Mouse (Mus musculus): ENCODE data around the gene Mansc1. TPM values are rescaled to one million over a fixed set of nuclear protein-coding genes. Genes with fewer than 3 reads are reported as not detected.
A peak's percentile ranks its signal among the peaks of the same experiment; 100 is the strongest.

Gene Mansc1
- total RNA-seq, 2 experiments from 2014 or later = 3.4 to 4.1 TPM

DNA sequence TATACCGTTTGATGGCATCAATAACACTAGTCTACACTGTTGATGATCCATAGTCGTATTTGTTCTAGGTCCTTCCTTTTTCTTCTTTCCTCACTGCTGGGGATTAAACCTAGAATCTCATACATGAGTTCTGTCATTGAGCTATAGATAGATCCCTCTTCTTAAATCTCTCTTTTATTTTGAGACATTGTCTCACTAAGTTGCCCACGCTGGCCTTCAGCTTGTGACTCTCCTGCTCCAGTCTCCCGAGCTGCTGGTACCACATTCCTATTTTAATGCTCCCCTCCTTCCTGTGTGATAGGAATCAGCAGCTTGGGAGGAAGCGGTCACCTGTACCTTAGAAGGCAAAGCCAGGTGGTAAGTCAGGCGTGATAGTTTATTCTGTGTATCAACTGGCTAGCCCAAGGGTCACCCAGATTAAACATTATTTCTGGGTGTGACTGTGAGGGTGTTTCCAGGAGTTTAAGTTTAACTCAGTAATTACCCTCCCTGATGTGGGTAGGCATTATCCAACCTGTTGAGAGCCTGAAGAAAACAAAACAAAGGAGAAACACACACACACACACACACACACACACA, 34.5 kb downstream of the Mansc1 start:
- DNase-seq = no peak

DNA sequence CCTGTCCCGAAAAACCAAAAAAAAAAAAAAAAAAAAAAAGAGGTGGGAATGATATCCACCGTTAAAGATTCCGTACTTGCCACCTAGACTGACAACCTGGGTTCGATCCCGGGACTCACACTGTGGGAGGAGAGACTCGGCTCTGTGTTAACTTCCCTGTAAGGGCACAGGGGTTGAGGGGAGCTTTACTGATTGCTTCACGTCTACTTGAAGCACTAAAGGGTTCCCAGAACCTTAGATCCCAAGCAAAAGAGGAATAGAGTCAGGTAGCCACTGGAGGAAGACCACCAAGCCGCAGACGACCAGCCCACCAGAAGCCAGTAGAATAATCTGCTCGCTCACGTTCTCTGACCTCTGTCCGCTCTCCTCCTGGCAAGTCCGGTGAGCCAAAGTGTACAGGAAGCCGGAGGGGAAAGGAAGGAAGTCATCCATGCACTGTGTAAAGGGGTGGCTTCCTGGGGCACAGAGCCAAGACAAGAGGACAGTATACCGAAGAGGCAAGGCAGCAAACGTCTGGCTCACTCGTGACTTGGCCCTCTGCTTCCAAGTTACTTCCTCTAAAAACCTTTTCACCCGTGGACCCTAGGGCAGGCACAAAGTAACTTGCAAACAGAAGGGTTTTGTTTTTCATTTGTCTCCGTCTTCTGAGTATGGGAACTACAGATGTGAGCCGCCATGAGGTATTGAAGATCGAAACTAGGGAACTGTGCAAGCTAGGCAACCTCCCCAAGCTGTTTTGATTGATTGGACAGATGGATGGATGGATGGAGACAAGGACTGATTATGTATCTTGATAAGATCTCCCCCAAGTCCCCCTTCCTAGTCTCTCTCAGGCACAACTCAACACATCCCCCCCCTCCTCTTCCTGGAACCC, 37.5 kb downstream of the Mansc1 start:
- peak; percentile 72 to 89 for DNase-seq

DNA sequence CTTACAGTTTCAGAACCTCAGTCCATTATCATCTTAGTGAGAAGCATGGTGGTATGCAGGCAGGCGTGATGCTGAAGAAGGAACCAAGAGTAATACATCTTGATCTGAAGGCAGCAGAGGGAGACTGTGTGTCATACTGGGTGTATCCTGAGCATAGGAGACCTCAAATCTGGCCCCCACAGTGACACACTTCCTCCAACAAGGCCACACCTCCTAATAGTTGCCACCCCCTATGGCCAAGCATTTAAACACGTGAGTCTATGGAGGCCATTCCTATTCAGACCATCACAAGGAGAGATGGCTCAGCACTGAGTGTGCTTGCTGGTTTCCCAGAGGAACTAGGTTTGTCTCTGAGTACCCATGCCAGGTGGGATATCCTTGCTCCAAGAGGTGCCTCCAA, 40.7 kb downstream of the Mansc1 start:
- DNase-seq = no peak

DNA sequence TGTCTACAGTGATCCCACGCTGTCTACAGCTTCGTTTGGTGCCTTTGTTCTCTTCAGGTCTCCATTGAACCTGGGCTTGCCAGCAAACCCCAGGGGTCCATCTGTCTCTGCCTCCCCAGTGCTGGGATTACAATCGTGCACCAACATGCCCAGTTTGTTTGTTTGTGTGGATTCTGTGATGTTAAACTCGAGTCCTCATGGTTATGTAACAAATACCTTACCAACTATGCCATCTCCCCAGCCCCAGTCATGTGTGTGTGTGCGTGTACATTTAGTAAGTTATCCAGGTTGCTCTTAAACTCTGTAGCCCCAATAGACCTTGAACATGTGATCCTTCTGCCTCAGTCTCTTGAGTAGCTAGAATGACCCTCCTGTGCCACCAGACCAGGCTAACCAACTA, 46.0 kb downstream of the Mansc1 start:
- DNase-seq = no peak

DNA sequence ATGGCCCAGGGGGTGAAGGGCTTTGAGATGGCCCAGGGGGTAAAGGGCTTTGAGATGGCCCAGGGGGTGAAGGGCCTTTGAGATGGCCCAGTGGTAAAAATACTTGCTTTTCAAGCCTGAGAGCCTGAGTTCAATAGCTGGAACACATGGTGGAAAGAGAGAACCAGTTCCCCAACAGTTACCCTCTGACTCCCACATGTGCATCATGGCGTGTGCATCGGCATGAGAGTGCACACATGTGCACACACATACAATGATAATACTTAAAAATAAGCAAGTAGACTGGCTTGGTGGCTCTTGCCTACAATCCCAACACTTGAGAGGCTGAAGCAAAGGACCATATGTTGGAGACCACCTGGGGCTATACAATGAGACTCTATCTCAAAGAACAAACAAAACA, 47.7 kb downstream of the Mansc1 start:
- DNase-seq = no peak

DNA sequence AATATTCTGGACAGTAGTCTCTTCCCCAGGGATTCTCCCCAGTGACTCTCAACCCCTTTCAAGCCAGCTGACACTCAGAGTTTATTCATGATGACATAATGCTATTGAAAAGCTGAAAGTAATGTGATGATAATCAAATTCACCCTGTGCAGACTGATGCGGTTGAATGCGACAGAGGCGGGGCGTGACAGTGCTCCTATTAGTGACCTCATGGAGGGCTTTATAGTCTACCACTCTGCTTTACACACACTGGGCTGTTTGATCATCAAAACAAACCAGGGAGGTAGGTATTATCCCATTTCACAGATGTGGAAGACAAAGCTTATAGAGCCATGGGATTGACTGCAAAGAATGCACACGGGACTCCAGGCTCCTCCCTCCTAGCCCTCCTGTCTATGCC, 50.2 kb downstream of the Mansc1 start:
- no peak for DNase-seq

DNA sequence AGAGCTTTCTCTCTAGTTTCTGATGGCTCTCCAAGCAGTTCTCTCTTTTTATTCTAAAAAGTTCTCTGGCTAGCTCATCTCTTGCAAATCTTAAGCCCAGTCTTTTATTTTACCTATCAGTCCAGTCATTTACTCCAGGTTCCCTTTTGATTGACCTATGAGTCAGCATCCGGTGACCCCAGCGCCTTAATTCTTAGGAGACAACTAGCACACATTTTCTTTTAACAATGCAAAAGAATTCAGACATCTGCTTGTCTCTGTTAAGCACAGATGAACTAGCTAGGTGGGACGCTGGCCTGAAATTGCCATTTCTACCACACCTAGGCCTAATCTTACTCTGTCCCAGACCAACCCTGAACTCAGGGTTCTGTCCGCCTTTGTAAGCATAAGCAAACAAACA, 52.8 kb downstream of the Mansc1 start:
- DNase-seq = no peak

DNA sequence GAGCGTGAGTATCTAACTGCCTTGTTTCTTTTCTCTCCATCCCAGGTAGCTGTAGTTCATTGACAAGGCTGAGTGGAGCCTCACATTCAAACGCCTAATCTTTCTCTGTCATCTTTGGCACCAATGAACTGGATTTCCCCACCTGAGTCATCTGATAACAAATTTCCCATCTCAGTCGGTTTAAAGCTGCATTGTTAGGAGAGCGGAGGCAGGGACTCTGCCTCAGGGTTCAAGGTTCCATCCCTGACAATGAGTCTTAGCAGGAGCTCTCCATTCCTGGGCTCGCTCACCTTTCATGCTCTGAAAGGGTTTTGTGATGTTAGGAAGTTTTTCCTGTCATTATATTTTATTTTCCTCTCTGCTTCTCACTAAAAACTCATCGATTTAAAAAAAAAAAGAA, 54.2 kb downstream of the Mansc1 start:
- DNase-seq = no peak

DNA sequence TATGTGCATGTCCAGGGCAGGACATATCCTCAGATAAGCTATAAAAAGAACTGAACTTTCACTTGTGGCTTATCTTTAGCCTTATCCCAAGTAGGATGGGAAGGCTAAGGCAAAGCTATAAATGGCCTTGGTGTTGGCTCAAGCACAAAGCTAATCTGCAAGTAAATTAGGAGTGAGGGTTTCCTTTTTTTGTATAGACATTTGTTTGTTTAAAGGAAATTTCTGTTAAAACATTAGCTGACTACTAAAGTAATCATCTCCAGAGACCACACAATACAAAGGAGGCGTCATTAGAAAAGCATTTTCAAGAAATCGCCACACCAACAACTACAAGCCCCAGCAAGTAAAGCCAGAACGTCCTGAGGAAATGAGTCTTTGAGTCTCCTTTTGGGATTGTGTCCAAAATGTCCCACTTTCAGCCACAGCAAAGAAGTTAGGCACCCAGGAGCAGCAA, 57.0 kb downstream of the Mansc1 start:
- DNase-seq = peak in 1 of 2 experiments; percentile 60

DNA sequence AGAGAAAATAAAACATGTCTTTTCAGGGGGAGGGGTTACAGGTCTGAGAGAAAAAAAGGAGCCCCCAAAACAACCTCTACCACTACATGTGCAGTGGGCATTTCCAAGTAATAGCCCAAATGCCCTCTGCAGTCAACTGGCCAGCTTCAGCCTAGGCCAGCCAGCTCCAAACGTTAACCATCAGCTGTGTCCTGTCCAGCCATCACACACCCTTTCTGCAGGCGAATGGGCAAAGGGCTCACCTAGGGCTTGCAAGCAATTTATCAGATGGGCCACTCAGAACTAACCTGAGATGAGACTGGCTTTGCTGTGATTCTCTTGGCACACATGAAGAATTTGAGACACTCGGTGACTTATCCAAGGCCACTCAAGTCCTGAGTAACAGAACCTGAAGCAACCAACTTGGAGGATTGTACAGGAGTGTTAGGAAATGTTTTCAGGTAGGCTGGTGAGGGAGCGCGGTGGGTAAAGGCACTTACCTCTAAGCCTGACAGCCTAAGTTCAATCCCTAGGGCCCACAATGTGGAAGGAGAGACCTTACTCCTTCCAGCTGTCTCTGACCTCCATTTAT, 64.2 kb downstream of the Mansc1 start:
- no peak for DNase-seq

DNA sequence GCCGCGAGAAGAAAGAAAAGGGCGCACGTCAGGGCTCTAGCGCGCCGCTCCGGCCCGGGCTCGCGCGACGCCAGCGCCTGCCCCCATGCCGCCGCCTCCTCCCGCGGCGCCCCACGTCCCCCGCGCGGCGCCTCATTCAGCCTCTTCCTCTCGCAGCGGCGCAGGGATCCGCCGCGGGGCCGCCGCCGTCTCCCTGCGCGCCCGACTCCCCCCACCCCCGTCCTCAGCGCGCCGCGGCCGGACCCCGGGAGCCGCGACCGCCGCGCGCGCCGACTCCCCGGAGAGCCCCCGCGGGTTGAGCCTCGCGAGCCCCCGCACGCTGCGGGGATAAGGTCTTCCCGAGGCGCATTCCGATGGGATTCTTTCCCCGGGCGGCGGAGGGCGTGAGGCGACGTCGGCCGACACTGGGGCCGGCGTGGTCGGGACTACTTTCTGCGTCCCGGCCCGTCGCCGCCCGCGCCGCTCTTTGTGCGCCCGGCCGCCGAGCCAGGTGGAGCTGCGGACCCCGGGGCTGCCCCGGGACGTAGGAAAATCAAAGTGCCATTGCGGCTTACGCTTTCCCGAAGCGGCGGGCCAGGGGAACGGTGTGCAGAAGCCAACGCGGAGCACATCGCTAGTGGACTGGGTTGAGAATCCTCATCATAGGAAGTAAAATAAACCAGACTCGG, 65.3 kb downstream of the Mansc1 start, which contains the start of gene Lrp6:
Gene Lrp6 (minus strand): TSS at position 148 of the 668 bp plus-strand sequence.
- peak; percentile 88 for DNase-seq

DNA sequence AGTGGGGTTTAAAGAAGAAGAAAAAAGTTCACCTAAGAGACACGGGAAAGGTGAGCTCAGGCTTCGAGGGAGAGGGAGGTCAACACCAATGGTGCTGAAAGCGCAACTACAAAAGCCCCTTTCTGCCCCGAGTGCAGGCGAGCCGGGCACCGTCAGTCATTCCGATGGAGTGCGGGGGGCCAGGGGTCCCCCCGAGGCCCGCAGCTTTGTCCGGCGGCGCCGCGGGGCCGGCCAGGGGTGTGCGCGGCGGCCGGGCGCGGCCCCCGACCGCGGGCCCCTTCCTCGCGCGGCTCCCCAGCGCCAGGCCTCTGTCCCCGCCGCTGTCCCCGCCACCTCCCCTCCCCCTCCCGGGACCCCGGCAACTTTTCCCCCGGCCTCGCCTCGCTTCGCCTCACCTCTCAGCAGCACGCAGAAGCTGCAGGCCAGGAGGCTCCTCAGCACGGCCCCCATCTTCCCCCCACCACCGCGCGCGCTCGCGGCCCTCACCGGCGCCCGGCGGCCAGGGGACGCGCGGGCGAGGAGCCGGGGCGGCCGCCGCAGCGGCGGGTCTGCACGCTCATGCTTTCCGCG, 66.0 kb downstream of the Mansc1 start:
- no peak for DNase-seq

DNA sequence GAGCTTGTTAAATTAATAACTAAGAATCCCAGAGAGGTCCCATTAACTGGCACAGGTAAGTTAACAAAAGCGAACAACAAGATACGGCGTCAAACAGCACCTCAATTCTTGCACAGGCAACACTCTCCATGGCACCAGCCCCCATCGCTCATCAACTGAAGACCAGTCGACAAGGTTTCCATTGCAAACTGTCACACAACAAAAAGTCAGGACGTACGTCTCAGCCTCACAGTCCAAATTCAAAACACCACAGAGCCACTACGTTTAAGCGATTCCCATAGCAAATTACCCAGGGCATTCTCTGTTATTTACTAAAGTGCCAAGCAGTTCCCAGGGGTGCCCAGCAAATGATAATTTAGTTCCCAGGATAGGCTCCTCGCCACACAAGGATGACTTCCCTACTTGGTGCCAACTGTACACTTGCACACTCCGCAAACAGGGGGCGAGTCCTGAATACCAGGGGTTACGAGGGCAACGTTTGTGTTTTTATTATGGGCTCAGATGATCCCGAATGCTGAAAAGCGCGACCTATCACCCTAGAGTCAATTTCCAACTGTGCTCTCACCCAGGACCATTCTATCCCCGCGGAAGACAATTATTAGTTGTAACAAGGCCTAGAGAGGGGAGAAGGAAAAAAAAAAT, 66.6 kb downstream of the Mansc1 start:
- DNase-seq = peak in 1 of 2 experiments; percentile 56

DNA sequence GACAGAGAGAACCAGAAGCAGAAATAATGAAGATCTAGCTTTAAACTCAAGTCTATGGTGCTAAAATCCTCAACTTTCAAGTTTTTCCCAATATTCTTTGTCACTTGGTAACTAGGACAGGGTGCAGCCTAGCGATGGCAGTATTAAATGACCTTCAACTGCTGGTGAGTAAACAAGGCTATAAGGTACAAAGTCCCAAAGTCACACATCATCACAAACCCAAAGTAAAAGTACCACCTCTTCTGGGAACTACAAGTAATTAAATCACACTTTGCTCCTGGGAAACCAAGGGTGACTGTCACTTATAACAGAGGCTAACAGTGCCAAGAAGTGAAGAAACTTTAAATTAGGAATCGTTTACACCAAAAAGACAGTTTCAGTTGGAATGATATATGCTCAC, 67.7 kb downstream of the Mansc1 start:
- no peak for DNase-seq

DNA sequence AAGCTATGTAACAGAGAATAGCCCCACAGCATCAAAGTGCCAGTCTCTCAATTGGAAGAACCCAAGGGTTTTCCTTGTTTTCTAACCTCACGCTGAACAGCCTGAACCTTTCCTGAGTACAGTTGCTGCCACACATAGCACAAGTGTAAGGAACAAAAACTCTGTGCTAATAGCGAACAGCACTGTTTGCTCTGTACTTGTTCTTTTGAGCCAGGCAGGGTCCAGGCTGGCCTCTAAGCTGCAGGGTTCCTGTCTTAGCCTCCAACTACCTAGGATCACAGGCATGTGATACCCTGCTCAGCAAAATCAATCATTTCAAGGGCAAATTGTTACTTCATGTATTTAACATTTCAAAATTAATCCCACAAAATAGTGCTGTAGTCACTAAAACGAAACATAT, 72.7 kb downstream of the Mansc1 start:
- no peak for DNase-seq

Other genes starting within 250 kb of the Mansc1 start
- gene Bcl2l14, start 236.2 kb downstream of the Mansc1 start, total RNA-seq (2021) = not detected
- 10 to 100 TPM; 46.0 to 47.9 TPM for gene Lrp6, start 65.5 kb downstream of the Mansc1 start, total RNA-seq (2021)
- gene Borcs5, start 7.0 kb upstream of the Mansc1 start, total RNA-seq (2021) = 10 to 100 TPM; 11.4 to 12.2 TPM
- gene Dusp16, start 160.1 kb upstream of the Mansc1 start, total RNA-seq (2021) = 10 to 100 TPM; 20.7 to 23.8 TPM
- gene Crebl2, start 197.7 kb upstream of the Mansc1 start, total RNA-seq (2021) = 10 to 100 TPM; 13.3 to 15.7 TPM